Mouse (Mus musculus) kidney, embryonic 16.5 days (tissue): Measurements from ENCODE around the gene Asap2. TPM values are rescaled to one million over a fixed set of nuclear protein-coding genes. Genes with fewer than 3 reads are reported as not detected.

Experiments
- ATAC-seq: fragments of 200-750 bp; cut with Nextera tagmentation; 2 replicates; pipeline ENCODE4 v1.8.0; 2017; ENCODE audit warnings: moderate TSS enrichment; ENCODE audit not compliant: low FRiP score, low TSS enrichment
- H3K27ac ChIP-seq: fragments of 300-500 bp; sonication (generic); 2 replicates; pipeline ENCODE4 v1.5.1; 2014; ENCODE audit warnings: low read length
- H3K27me3 ChIP-seq: fragments of 300-500 bp; sonication (generic); 2 replicates; pipeline ENCODE4 v1.6.1; 2014; ENCODE audit warnings: low read length, control low read depth, mixed read lengths; ENCODE audit not compliant: insufficient read depth
- H3K36me3 ChIP-seq: fragments of 300-500 bp; sonication (generic); 2 replicates; pipeline ENCODE4 v1.6.1; 2014; ENCODE audit warnings: low read length, control low read depth, mixed read lengths; ENCODE audit not compliant: insufficient read depth
- H3K4me1 ChIP-seq: fragments of 300-500 bp; sonication (generic); 2 replicates; pipeline ENCODE4 v1.6.1; 2014; ENCODE audit warnings: low read length, control low read depth, mixed read lengths; ENCODE audit not compliant: insufficient read depth
- H3K4me2 ChIP-seq: fragments of 300-500 bp; sonication (generic); replicated peaks from 2 replicates; pipeline ENCODE4 v1.6.1; 2014; ENCODE audit warnings: low read depth, low read length
- H3K4me3 ChIP-seq: fragments of 300-500 bp; sonication (generic); 2 replicates; pipeline ENCODE4 v1.5.1; 2014; ENCODE audit warnings: mild to moderate bottlenecking, low read length
- H3K9ac ChIP-seq: fragments of 300-500 bp; sonication (generic); replicated peaks from 2 replicates; pipeline ENCODE4 v1.6.1; 2014; ENCODE audit warnings: low read length
- H3K9me3 ChIP-seq: fragments of 300-500 bp; sonication (generic); 2 replicates; pipeline ENCODE4 v1.6.1; 2016; ENCODE audit warnings: low read length, control low read depth
- WGBS: fragments of 180-500 bp; shearing (Covaris S2); extraction: QIAGEN DNeasy Blood & Tissue Kit; methylation state at CpG from one replicate; pipeline ENCODE4 v1.1.7; 2014; 5-methylcytosine and 5-hydroxymethylcytosine counted together
- polyA plus RNA-seq: library from polyadenylated mRNA; unstranded; fragments of >200 nt; fragmentation: Nextera tagmentation; extraction: Ambion mirVana; gene quantifications from 2 replicates; pipeline ENCODE4 v1.2.1, GENCODE M21; 2015

Gene Asap2
- polyA plus RNA-seq, 1 experiment from 2014 or later: 8.1 TPM

DNA sequence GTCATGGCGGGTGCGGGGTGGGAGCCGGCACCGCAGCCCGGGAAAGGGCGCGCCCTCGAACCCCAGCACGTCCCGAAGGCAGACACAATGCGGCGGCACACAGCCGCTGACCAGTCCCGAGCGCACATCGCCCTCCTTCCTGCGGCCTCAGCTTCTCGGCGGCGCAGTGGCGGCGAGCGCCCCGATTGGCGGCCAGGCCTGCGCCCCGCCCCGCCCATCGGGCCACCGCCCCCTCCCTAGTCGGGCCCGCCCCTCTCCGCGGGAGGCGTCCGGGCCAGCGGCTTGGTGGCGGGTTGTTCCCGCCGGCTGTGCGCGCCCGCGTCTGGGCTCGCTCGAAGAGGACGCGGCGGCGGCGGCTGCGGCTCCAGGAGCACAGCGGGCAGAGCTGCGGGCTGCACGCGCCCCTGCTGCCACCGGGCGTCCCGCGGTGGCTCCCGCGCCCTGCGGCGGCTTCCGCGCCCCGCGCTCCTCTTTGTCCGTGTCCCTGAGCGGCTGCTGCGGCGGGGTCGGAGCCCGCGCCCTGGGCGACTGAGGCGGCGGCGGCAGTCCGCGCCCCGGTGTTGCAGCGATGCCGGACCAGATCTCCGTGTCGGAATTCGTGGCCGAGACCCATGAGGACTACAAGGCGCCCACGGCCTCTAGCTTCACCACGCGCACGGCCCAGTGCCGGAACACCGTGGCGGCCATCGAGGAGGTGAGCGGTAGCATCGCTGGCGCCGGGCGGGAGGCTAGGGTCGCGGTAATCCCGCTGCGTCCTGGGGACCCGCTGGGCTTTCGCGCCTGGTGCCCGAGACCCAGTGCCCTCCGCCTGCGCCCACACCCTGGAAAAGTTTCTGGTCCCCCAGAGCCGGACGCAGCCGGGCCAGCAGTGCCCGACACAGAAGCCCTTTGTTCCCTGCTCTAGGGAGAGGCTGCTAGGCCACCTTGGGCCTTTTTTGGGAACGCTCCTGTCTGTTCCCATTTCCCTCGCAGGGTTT is 121.5 kb downstream of the Asap2 start:
- under 1% methylated on average over 75 of the region's 118 CpGs for WGBS
- peak overlapping the region; percentile 75 for H3K4me2 ChIP-seq
- H3K4me3 ChIP-seq: peak overlapping the region; percentile 72
- no peaks in the 10 kb centered on the region for H3K36me3 ChIP-seq
- ATAC-seq: peak; percentile 100
- peak overlapping the region; percentile 84 for H3K9ac ChIP-seq
- no peaks in the 10 kb centered on the region for H3K9me3 ChIP-seq
- peak overlapping the region; percentile 56; the same call in 1 of the 2 replicates for H3K27ac ChIP-seq
- peaks cover 2% of the 10 kb centered on the region; the same call in 1 of the 2 replicates for H3K4me1 ChIP-seq
- H3K27me3 ChIP-seq: no peaks in the 10 kb centered on the region

- Histone ChIP-seq H3K9ac (peak overlapping the region; percentile 84), H3K4me2 (peak overlapping the region; percentile 75), H3K27me3 (no peaks in the 10 kb centered on the region), H3K9me3 (no peaks in the 10 kb centered on the region), H3K27ac (no peak overlapping the region; the same call in 1 of the 2 replicates), H3K4me1 (peaks cover 2% of the 10 kb centered on the region; the same call in 1 of the 2 replicates), H3K36me3 (no peaks in the 10 kb centered on the region), H3K4me3 (peak overlapping the region; percentile 72)
- under 1% methylated on average over 17 of the region's 17 CpGs for WGBS
- peak; percentile 10; the same call in 1 of the 2 replicates for ATAC-seq
Measured at GRCm38 (mm10) chr12:21112453-21112857, 122.2 kb downstream of the Asap2 start.

DNA sequence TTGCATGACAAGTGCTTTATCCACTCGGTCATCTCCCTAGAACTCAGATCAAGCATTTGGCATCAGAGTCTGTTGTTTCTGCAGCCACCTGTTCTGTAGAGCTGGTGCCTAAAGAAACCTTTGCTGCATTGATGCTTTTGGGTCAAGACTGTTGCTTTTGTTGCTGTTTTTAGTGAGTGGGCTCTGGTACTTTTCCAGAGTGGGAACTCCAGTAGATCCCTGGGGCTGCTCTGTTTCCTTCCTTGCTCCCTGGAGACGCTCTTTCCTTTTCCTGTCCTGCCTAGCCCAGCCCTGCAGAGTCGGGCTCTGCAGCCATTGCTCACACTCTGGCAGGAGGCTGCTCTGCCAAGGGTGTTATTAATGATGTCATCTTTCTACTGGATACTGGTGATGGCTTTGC is 129.2 kb downstream of the Asap2 start:
- H3K27ac ChIP-seq: no peak overlapping the region; the same call in 1 of the 2 replicates
- peak; percentile 73; the same call in 1 of the 2 replicates for ATAC-seq
- H3K36me3 ChIP-seq: no peaks in the 10 kb centered on the region
- H3K9ac ChIP-seq: no peak overlapping the region
- no peaks in the 10 kb centered on the region for H3K9me3 ChIP-seq
- 58% methylated on average over 3 of the region's 3 CpGs for WGBS
- no peaks in the 10 kb centered on the region for H3K27me3 ChIP-seq
- H3K4me2 ChIP-seq: no peak overlapping the region; the same call in 1 of the 2 replicates
- H3K4me1 ChIP-seq: peaks cover 8% of the 10 kb centered on the region; the same call in 1 of the 2 replicates
- no peak overlapping the region for H3K4me3 ChIP-seq

- no peak for ATAC-seq
Measured at GRCm38 (mm10) chr12:21122818-21123217, 132.6 kb downstream of the Asap2 start.

GRCm38 (mm10) chr12:21123647-21124046 is 133.4 kb downstream of the Asap2 start:
- ATAC-seq: no peak
- no peaks in the 10 kb centered on the region for H3K27me3 ChIP-seq
- 72% methylated on average over 5 of the region's 5 CpGs for WGBS
- H3K27ac ChIP-seq: no peak overlapping the region
- H3K4me3 ChIP-seq: no peak overlapping the region
- peaks cover 42% of the 10 kb centered on the region for H3K4me1 ChIP-seq
- no peak overlapping the region for H3K4me2 ChIP-seq
- no peaks in the 10 kb centered on the region for H3K9me3 ChIP-seq
- H3K36me3 ChIP-seq: no peaks in the 10 kb centered on the region
- no peak overlapping the region for H3K9ac ChIP-seq

More at GRCm38 (mm10) chr12:21122818-21123217, 132.6 kb downstream of the Asap2 start:
- Histone ChIP-seq H3K9ac (no peak overlapping the region), H3K4me3 (no peak overlapping the region), H3K9me3 (no peaks in the 10 kb centered on the region), H3K27me3 (no peaks in the 10 kb centered on the region), H3K4me2 (no peak overlapping the region), H3K27ac (no peak overlapping the region), H3K4me1 (peaks cover 33% of the 10 kb centered on the region), H3K36me3 (no peaks in the 10 kb centered on the region)
- WGBS: 80% methylated on average over 3 of the region's 3 CpGs

DNA sequence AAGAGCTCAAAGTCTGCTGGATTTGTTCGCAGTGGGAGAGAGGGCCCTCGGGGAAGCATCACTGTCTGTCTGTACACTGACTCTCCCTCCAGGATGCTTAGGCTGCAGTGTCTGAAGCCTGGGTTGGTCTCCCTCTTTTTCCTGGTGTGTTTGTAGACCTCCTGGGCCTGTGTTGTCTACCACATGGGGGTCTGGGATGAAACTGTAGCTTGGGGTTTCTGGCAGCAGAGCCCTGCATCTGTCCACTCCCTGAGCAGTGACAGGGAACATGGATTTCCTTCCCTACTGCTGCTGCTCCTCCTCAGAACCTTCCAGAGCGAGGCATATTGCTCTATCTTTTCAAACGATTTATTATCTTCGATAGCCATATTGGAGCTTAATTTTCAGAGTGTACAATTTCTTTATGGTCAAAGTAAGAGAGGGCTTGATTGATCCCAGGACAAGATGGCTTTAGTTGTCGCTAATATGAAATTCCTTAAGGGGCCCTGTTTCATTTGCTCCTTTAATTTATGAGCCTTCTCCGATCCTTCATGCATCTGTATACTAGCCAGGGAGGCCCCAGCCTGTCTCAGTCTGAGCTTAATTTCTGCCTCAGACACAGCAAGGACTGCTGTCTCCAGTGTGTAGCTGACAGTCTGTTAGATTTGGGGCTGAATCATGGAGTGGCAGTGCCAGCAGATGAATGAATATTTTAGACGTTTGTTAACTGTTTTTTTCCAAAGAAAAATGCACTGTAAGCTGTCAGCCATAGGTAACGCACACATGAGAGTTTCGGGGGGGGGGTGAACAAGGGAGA is 135.6 kb downstream of the Asap2 start:
- ATAC-seq: no peak
- Histone ChIP-seq H3K9ac (0 out of 2 replicates have a peak overlapping the region, but pooled peaks have one; percentile 5), H3K9me3 (no peaks in the 10 kb centered on the region), H3K36me3 (no peaks in the 10 kb centered on the region), H3K4me3 (no peak overlapping the region), H3K4me2 (no peak overlapping the region), H3K27me3 (no peaks in the 10 kb centered on the region), H3K4me1 (peaks cover 56% of the 10 kb centered on the region), H3K27ac (no peak overlapping the region)
- 43% methylated on average over 10 of the region's 10 CpGs for WGBS

- Histone ChIP-seq H3K27ac (no peak overlapping the region), H3K27me3 (no peaks in the 10 kb centered on the region), H3K4me1 (peaks cover 57% of the 10 kb centered on the region), H3K4me2 (no peak overlapping the region), H3K4me3 (no peak overlapping the region), H3K9me3 (no peaks in the 10 kb centered on the region), H3K36me3 (no peaks in the 10 kb centered on the region), H3K9ac (no peak overlapping the region)
- no peak for ATAC-seq
- WGBS: 82% methylated on average over 4 of the region's 4 CpGs
Measured at GRCm38 (mm10) chr12:21126516-21126915, 136.3 kb downstream of the Asap2 start.

DNA sequence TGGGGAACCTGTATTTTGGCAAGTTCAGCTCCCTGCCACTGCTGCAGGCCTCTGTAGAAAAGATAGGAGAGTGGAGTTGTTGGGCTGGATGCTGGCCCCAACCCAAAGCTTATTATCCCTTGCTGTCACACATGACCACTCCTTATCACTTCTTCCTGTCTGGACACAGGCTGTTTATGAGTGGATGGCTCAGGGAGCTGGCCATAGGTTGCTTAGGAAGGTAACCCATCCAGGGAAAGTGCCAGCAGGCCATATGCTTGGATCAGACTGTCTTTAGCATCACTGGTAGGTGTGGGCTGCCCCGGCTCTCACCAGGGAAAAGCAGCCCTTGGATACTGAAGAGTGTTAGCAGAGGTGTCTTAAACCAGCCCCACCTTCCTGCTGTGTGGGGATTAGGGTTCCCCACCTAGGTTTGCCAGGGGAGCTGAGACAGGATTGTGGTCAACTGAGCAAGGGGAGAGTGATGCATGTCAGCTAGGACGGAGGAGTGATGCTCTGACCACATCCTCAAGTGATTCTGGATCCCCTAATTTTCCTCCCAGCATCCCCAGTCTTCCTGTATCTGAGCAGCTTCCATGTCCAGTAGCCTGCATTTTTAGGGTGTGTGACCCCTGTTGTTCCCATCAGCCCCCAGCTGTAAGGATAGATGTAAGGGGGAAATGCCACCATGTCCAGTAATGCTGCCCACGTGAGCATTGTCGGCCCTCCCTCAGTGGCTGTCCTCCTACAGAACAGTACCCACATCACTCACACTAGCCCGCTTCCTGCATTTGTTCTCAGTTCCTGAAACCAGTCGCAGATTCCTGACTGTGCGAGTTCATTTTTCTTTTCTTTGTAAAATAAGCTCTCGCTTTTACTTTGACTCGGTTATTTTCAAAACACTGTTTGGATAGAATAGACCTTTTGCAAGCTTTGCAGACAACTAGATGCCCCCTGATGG is 138.9 kb downstream of the Asap2 start:
- Histone ChIP-seq H3K4me1 (peaks cover 76% of the 10 kb centered on the region), H3K9me3 (no peaks in the 10 kb centered on the region), H3K4me2 (no peak overlapping the region; the same call in 1 of the 2 replicates), H3K36me3 (no peaks in the 10 kb centered on the region), H3K27ac (peak overlapping the region; percentile 47; the same call in 1 of the 2 replicates), H3K9ac (no peak overlapping the region), H3K4me3 (no peak overlapping the region), H3K27me3 (no peaks in the 10 kb centered on the region)
- no peak for ATAC-seq
- WGBS: 73% methylated on average over 9 of the region's 9 CpGs
